Mouse (Mus musculus): ENCODE data around the gene Dnmt1.

- no peak for TF ChIP-seq CTCF (IDR thresholded peaks at IDR 0.05; ENCODE audit: low read depth, low read length)
- no peak for TF ChIP-seq TAL1 (conservative IDR thresholded peaks at IDR 0.05; ENCODE audit: low read depth, low read length)
Measured at GRCm38 (mm10) chr9:20946066-20946880, 13.4 kb downstream of the Dnmt1 start.

Data from G1E (cell line).